Mouse (Mus musculus): ENCODE results near the gene Pstpip1.

Gene Pstpip1

DNA sequence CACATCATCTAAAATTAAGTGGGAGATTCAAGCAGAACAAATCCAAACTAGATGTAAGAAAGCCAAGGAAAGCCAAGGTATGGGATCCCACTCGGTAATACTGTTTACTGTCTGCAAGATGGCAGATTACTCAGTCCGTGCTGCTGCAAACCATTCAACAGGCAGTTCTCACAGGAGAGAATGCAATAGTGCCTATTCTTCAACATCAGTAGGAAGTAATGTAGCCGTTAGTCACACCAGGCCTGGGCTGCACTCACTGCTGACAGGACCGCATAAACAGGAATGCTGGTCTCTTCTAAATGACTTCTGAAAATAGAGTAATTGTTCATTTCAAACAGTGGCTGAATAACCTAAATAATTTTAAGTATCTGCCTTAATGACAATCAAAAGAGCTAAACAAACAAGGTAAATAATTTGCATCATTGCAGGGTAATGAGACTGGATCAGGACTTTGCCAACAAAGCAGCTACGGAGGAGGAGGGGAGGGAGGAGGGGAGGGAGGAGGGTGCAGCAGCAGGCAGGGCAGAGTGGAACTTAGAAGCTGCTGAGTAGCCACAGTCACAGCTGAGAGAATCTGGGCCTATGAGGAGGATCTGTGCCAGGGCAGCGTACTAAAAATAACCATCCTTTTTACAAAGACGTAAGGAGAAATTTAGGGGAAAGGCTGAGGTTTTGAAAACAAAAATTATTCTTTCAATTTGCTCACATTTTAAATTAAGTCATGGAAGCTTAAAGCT is 62.2 kb downstream of the Pstpip1 start:
- no peak for DNase-seq (ENCODE audit: low spot score in 2 of 2)

DNA sequence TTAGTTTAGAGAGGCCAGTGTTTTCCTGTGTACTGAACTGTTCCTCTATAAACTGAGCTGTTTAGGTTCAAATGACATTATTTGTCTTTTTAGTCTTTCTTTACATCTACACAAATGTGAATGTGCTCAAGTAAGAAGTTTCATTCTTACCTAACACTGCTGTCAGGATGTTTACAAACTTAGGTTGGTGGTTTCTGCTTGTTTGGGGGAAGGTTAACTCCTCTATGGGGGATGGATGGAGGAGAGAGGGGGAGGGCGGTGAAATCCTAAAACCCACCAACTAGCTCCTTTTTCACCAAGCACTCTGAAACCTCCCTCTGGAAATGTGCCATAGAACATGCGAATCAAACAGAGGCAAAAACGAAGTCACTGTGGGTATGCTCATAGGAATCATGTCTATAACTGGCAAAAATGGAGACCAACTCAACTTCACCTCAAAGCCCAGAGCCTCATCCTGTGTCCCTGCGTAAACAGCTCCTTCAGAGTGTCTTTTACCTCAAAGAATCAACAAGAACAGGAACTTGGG is 62.8 kb downstream of the Pstpip1 start:
- no peak for DNase-seq (ENCODE audit: low spot score in 2 of 2)

DNA sequence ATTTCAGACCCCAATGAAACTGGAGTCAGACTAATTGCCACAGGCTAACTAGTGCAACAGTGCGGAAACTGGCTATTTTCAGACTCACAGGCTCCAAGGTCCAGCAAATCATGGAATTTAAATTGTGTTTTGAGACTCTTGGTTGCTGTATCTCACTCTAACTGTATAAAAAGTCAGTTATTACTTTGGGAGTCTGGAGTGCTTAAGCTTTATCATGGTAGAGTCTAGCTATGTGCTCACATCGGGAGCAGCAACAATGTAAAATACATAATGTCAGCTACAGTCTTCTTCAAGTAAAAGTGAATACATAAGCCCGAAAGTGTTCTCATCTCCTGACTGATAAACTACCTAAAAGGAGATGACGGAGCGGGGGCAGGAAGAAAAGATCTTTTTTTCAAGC is 64.8 kb downstream of the Pstpip1 start:
- no peak for DNase-seq (ENCODE audit: low spot score in 2 of 2)

DNA sequence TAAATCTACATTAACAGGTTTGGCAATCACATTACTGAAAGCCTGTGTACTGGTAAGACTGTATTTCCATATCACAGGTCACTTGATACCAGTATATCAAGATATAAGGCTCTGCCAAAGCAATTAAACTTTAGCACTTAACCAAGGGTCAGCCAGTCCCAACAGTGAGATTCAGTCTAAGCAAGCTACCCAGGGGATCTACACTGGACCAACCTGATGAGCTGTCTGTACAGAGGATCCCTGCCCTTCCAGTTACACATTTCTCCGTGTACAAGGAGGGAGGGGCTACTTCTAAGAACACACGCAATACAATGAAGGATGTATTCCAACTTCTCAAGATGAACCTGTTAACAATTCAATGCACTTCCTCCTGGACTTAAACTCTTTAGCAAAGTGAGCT is 68.3 kb downstream of the Pstpip1 start:
- no peak for DNase-seq (ENCODE audit: low spot score in 2 of 2)

DNA sequence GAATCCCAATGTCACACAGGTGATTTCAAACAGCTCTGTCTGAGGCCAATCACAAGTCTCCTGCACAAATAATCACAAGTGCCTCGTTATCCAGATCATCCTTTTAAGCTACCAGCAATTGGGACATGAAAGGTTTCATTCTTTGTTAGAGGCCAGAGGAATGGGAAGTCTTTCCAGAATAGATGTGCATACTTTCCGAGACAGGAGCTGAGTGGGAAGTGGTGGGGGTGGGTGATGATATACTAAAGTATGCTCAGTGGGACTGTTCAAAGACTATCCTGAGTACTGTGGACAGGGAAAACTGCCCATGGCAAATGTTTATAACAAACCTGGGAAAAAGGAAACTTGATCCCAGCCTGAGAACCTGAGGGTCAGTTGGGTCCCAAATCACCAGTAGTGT is 69.7 kb downstream of the Pstpip1 start:
- no peak for DNase-seq (ENCODE audit: low spot score in 2 of 2)

DNA sequence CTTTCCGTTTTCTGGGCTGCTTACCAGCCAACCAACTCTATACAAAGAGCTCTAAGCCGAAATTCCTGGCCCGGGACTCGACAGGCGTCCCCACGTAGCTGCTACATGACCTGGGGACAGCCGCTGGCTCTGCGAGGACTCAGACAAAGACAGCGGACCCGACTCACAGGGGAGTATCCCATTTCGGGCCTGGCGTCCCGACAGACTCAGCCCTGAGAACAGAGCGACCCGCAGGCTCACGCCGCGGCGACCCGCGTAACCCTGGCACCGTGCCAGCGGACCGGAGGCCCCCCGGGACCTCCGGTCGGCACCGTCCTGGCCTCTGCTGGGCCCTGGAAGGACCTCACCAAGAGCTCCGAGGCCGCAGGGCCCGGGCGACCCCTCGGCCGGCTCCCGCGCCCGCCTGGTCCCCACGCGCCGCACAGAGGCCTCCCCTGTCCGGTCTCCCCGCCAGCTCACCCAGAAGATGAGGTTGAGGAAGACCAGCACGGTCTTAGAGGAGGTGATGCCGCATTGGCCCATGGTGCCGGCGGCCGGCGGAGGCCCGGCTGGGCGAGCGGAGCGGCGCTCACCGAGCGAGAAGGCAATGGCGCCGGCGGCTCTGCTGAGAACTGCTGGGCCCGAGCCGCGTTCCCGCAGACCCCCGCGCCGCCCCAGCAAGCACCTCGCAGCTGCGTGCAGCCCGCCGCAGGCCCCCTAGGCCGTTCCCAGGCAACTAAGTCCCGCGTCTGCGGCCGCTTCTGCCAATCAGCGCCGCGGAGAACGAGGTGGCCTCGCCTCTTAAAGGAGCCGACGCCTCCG is 70.8 kb downstream of the Pstpip1 start:
- DNase-seq (ENCODE audit: low spot score in 2 of 2), result peak; percentile 59 to 80

DNA sequence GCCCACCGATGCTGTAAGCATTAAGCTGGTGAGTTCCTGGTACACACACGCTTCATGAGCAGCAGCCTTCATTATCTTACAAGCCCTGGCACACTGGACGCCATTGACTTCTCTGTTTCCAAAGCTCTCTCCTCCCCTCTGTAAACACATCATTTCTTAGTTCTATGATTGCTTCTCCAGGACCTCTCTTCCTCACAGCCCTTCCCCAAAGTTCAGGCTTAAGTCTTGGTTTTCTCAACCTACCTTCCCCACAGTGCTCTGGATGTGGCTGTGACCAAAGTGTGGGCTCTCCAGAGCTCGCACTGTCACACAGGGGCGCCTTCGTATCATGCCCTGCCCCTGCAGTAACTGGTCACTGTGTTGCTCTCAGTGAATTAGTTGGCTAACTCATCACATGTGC is 75.6 kb downstream of the Pstpip1 start, which contains the start of gene Tspan3:
Gene Tspan3, minus strand, starts transcription at position 101 of the 400 bp plus-strand sequence.
- DNase-seq (ENCODE audit: low spot score in 2 of 2), result no peak

DNA sequence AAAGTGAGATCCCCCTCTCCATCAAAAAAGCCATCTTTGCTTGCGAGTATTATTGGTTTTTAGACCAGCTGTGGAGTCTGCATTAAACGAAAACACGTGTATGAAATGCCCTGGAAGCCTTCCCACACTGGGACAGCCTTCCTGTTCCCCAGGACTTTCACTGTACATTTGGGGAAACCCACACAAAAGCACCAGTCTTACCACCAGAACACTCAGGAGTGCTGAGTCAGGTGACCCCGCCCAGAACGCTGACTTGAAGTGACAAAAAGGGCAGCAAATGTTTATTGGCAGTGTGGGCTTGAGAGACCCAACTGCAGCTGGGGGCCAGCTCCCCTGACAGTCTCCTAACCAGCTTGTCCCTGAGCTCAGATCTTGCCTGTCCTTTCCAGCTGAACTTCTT is 76.4 kb downstream of the Pstpip1 start:
- no peak for DNase-seq (ENCODE audit: low spot score in 2 of 2)

DNA sequence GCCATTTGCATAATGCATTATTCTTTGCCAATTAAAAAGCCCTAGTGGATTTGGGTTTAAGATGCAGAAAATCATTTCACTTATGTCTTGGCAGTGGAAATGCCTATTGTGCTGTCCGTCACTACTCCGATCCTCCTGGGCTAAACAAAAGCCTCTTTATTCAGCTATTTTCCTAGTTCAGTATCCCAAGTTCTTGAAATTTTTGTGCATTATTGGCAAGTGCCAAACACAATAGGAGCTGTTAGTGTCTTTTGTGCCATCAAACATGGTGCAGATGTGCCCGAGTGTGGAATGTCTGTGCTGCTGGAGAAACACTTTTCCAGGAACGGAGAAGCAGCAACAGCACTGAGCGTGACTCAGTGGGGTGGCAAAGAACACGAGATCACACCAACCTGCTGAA is 77.9 kb downstream of the Pstpip1 start:
- no peak for DNase-seq (ENCODE audit: low spot score in 2 of 2)

DNA sequence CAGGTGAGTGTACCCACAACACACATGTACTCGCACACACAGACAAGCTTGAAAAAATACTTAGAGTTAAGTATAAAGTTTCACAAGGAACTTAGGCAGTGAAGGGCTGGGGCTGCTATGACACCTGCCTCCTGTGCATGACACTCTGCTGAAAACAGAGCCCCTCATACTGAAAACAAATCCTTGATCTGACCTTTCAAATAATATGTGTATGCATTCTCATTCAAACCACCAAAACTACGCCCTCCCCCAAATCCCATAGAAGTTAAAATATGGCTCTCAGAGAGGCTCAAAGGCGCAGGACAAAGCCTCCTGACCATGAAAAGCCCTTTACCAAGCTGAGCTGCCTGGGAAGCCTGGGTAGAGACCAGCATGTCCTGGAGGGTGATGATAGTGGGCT is 85.6 kb downstream of the Pstpip1 start:
- no peak for DNase-seq (ENCODE audit: low spot score in 2 of 2)

DNA sequence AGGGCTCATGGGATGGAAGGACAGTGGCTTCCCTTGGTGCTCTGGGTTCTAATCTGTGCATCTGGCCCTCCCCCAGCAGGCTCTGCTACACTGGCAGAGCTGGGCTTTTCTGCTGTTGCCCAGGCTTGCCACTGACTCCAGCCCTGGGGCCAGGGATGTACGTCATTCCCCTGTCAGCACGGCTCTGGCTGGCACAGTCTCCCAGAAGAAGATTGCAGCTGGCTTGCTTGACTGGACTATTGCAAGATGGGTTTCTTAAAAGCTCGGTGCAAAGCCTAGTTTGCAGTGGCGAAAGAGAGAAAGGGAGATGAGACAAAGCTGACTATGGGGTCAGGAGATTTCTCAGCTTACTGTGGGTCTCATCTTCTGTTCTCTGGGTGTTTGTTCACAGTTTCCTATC is 87.6 kb downstream of the Pstpip1 start:
- DNase-seq (ENCODE audit: low spot score in 2 of 2), result no peak

Data from spleen, postnatal 10 days (tissue).